Mouse (Mus musculus) stomach, embryonic 14.5 days (tissue): ENCODE measurements at regions not wholly inside any gene's neighbourhood (a gene's known extent, or its start where the extent isn't known, plus 50 kb on each side); places are given as distances from the start of the nearest gene placed in this dataset.

ENCODE experiments used
- ATAC-seq: fragments of 200-750 bp; cut with Nextera tagmentation; 2 replicates; pipeline ENCODE4 v1.8.0; 2017; ENCODE audit warnings: low read depth, moderate TSS enrichment; ENCODE audit not compliant: insufficient number of reproducible peaks, insufficient read depth, low FRiP score
- H3K27ac ChIP-seq: fragments of 300-500 bp; sonication (generic); 2 replicates; pipeline ENCODE4 v1.5.1; 2014; ENCODE audit warnings: mild to moderate bottlenecking, low read length, moderate library complexity, mixed read lengths
- H3K27me3 ChIP-seq: fragments of 300-500 bp; sonication (generic); 2 replicates; pipeline ENCODE4 v1.6.1; 2014; ENCODE audit warnings: low read length, control low read depth, mixed read lengths; ENCODE audit not compliant: control insufficient read depth, insufficient read depth
- H3K36me3 ChIP-seq: fragments of 300-500 bp; sonication (generic); 2 replicates; pipeline ENCODE4 v1.6.1; 2014; ENCODE audit warnings: mild to moderate bottlenecking, control low read depth, low read length, moderate library complexity, mixed read lengths; ENCODE audit not compliant: control insufficient read depth, insufficient read depth
- H3K4me1 ChIP-seq: fragments of 300-500 bp; sonication (generic); 2 replicates; pipeline ENCODE4 v1.6.1; 2014; ENCODE audit warnings: low read length, control low read depth, mixed read lengths; ENCODE audit not compliant: control insufficient read depth, insufficient read depth
- H3K4me2 ChIP-seq: fragments of 300-500 bp; sonication (generic); replicated peaks from 2 replicates; pipeline ENCODE4 v1.6.1; 2014; ENCODE audit warnings: low read depth, low read length, control low read depth
- H3K4me3 ChIP-seq: fragments of 300-500 bp; sonication (generic); 2 replicates; pipeline ENCODE4 v1.5.1; 2014; ENCODE audit warnings: low read depth, low read length, control low read depth
- H3K9ac ChIP-seq: fragments of 300-500 bp; sonication (generic); replicated peaks from 2 replicates; pipeline ENCODE4 v1.6.1; 2014; ENCODE audit warnings: low read depth, mild to moderate bottlenecking, control low read depth, low read length, moderate library complexity, mixed read lengths
- H3K9me3 ChIP-seq: fragments of 300-500 bp; sonication (generic); 2 replicates; pipeline ENCODE4 v1.6.1; 2016; ENCODE audit warnings: low read depth, low read length, control low read depth; ENCODE audit not compliant: control insufficient read depth
- WGBS: fragments of 180-500 bp; shearing (Covaris S2); extraction: QIAGEN DNeasy Blood & Tissue Kit; methylation state at CpG from one replicate; pipeline ENCODE4 v1.1.7; 2014; 5-methylcytosine and 5-hydroxymethylcytosine counted together

GRCm38 (mm10) chr3:63560745-63561151 is 77.1 kb upstream of the Gm34302 start:
- no peak overlapping the region for H3K4me2 ChIP-seq
- no peaks in the 10 kb centered on the region for H3K4me1 ChIP-seq
- no peaks in the 10 kb centered on the region for H3K36me3 ChIP-seq
- no peak overlapping the region for H3K4me3 ChIP-seq
- 53% methylated on average over 4 of the region's 4 CpGs for WGBS
- H3K27me3 ChIP-seq, result no peaks in the 10 kb centered on the region
- H3K9me3 ChIP-seq, result no peaks in the 10 kb centered on the region
- no peak for ATAC-seq
- H3K9ac ChIP-seq, result no peak overlapping the region
- no peak overlapping the region for H3K27ac ChIP-seq

DNA sequence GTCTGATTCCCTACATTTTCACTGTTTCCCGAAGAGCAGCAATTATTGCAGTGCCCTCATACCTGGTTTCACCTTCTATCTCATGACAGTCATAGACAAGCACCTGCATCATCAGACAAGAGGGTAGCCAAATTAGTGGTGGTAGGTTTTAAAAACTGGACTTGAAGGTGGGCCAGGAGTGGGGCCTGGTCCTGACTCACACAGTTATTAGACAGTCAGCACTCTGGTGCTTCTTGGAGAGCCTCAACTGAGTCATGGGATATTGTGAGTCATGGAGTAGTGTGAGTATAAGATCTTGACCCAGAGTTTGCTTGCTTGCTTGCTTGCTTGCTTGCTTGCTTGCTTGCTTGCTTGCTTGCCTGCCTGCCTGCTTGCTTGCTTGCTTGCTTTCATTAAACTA is 73.1 kb upstream of the Gm34302 start:
- ATAC-seq, result no peak
- WGBS, result 93% methylated on average over 1 of the region's 1 CpGs
- Histone ChIP-seq H3K27me3 (no peaks in the 10 kb centered on the region), H3K36me3 (no peaks in the 10 kb centered on the region), H3K4me2 (no peak overlapping the region), H3K27ac (no peak overlapping the region), H3K4me3 (no peak overlapping the region), H3K9me3 (no peaks in the 10 kb centered on the region), H3K9ac (no peak overlapping the region), H3K4me1 (no peaks in the 10 kb centered on the region)

- no peaks in the 10 kb centered on the region for H3K4me1 ChIP-seq
- ATAC-seq, result no peak
- H3K36me3 ChIP-seq, result no peaks in the 10 kb centered on the region
- H3K9me3 ChIP-seq, result no peaks in the 10 kb centered on the region
- H3K27me3 ChIP-seq, result no peaks in the 10 kb centered on the region
- 0 out of 2 replicates have a peak overlapping the region, but pooled peaks have one; percentile 10 for H3K4me2 ChIP-seq
- no peak overlapping the region for H3K4me3 ChIP-seq
- 9% methylated on average over 9 of the region's 9 CpGs for WGBS
- no peak overlapping the region for H3K9ac ChIP-seq
- H3K27ac ChIP-seq, result no peak overlapping the region
Measured at GRCm38 (mm10) chr3:63554872-63555271, 71.2 kb upstream of the Gm34302 start.

DNA sequence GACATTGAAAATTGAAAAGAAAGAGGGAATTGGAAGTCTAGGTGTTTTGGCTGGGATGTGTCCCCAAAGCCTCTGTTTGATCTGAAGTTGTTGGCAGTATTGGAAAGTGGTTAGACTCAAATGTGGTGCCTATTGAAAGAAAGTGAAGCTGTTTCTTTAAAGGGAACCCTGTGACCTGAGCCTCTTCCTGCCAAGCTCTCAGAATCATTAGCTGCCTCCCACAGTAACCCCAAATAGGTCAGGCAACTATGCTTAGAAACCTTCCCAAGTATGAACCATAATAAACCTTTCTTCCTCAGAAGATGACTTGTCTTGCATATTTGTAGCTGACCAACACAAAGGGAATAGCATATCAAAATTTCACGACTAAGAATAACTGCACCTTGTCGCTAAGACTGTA is 69.7 kb upstream of the Gm34302 start:
- H3K4me3 ChIP-seq, result no peak overlapping the region

DNA sequence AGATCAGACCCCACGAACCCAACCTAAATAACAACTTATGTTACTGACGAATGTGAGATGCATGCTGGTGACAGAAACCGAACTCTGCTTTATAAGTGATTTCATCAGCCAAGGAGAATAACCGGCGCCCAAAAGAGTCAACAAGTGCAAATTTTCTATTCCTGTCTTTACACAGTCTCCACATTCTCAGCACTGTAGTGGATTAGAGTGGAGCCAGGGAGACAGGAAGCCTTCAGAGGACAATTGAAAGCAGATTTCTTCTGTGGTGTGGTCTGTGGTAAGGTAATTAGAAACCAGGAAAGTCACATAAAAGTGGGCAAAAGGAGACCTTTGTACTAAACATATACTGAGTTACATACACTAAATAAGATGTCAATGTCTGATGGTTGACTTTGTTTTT is 68.0 kb upstream of the Gm34302 start:
- 71% methylated on average over 5 of the region's 5 CpGs for WGBS

More for the DNA sequence above, 69.7 kb upstream of the Gm34302 start:
- Histone ChIP-seq H3K4me1 (no peaks in the 10 kb centered on the region), H3K27ac (no peak overlapping the region), H3K4me2 (no peak overlapping the region), H3K36me3 (no peaks in the 10 kb centered on the region), H3K9me3 (no peaks in the 10 kb centered on the region), H3K9ac (no peak overlapping the region), H3K27me3 (no peaks in the 10 kb centered on the region)
- no peak for ATAC-seq
- 89% methylated on average over 2 of the region's 2 CpGs for WGBS

DNA sequence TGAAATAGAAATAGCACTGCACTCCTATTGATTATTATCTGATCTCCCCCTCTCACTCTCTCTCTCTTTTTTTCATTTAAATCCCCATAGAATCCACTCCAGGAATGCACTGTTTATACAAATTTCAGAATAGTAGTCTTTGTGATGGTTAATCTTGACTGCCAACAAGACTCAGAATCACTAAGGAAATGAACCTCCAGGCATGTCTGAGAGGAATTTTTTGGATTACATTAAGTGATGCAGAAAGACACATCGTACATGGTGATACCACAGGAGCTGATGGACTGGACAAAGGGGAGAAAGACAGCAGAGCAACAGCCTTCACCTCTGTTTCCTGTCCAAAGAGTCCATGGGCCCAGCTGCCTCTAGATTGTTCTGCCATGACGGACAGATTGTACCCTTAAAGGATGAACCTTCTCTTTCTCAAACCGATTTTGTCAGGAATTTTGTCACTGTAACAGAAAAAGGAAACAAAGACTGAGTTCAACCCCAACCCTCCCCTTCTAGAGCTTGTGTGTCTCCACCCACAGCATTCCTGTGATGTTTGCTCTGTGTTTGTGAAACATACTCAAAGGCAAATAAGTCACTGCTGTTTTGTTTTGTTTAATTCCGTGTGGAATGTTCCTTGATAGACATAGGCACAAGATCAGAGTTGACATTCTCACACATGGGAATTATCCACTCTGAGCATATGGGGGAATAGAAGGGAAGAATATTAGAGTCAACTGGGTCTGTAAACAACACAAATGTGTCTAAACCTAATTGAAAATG is 59.1 kb upstream of the Gm34302 start:
- no peaks in the 10 kb centered on the region; the same call in 1 of the 2 replicates for H3K4me1 ChIP-seq
- 40% methylated on average over 4 of the region's 4 CpGs for WGBS
- no peaks in the 10 kb centered on the region for H3K27me3 ChIP-seq
- no peaks in the 10 kb centered on the region for H3K9me3 ChIP-seq
- H3K9ac ChIP-seq, result no peak overlapping the region
- no peak for ATAC-seq
- H3K4me3 ChIP-seq, result no peak overlapping the region
- no peak overlapping the region for H3K4me2 ChIP-seq
- H3K27ac ChIP-seq, result no peak overlapping the region
- no peaks in the 10 kb centered on the region for H3K36me3 ChIP-seq

More for the DNA sequence above, 68.0 kb upstream of the Gm34302 start:
- H3K4me2 ChIP-seq, result no peak overlapping the region
- H3K9ac ChIP-seq, result no peak overlapping the region
- no peaks in the 10 kb centered on the region for H3K36me3 ChIP-seq
- ATAC-seq, result no peak
- no peaks in the 10 kb centered on the region for H3K27me3 ChIP-seq
- no peaks in the 10 kb centered on the region for H3K9me3 ChIP-seq
- H3K27ac ChIP-seq, result no peak overlapping the region
- no peak overlapping the region for H3K4me3 ChIP-seq
- no peaks in the 10 kb centered on the region for H3K4me1 ChIP-seq

GRCm38 (mm10) chr3:63538881-63539280 is 55.2 kb upstream of the Gm34302 start:
- H3K9ac ChIP-seq, result no peak overlapping the region
- no peaks in the 10 kb centered on the region; the same call in 1 of the 2 replicates for H3K4me1 ChIP-seq
- no peaks in the 10 kb centered on the region for H3K27me3 ChIP-seq
- H3K4me2 ChIP-seq, result no peak overlapping the region
- no peaks in the 10 kb centered on the region for H3K36me3 ChIP-seq
- H3K27ac ChIP-seq, result no peak overlapping the region
- WGBS, result 67% methylated on average over 2 of the region's 2 CpGs
- no peak overlapping the region for H3K4me3 ChIP-seq
- no peaks in the 10 kb centered on the region for H3K9me3 ChIP-seq
- no peak for ATAC-seq

- H3K9ac ChIP-seq, result no peak overlapping the region
- ATAC-seq, result no peak
- no peaks in the 10 kb centered on the region for H3K9me3 ChIP-seq
- H3K27me3 ChIP-seq, result no peaks in the 10 kb centered on the region
- no peaks in the 10 kb centered on the region for H3K4me1 ChIP-seq
- 46% methylated on average over 2 of the region's 2 CpGs for WGBS
- H3K27ac ChIP-seq, result no peak overlapping the region
- H3K4me3 ChIP-seq, result no peak overlapping the region
- H3K4me2 ChIP-seq, result no peak overlapping the region
- H3K36me3 ChIP-seq, result no peaks in the 10 kb centered on the region
Measured at GRCm38 (mm10) chr3:63534141-63534540, 50.5 kb upstream of the Gm34302 start.
